Mouse (Mus musculus) hindbrain, embryonic 12.5 days (tissue): Measurements from ENCODE around the gene Lcorl. TPM values are rescaled to one million over a fixed set of nuclear protein-coding genes. Genes with fewer than 3 reads are reported as not detected.

ENCODE experiments used
- ATAC-seq: fragments of 200-750 bp; cut with Nextera tagmentation; 2 replicates; pipeline ENCODE4 v1.8.0; 2017; ENCODE audit warnings: moderate TSS enrichment; ENCODE audit not compliant: low FRiP score
- H3K27ac ChIP-seq: fragments of 300-500 bp; sonication (generic); 2 replicates; pipeline ENCODE4 v1.5.1; 2016; ENCODE audit warnings: mild to moderate bottlenecking
- H3K27me3 ChIP-seq: fragments of 300-500 bp; sonication (generic); 2 replicates; pipeline ENCODE4 v1.6.1; 2016; ENCODE audit warnings: mild to moderate bottlenecking
- H3K36me3 ChIP-seq: fragments of 300-500 bp; sonication (generic); 2 replicates; pipeline ENCODE4 v1.6.1; 2016; ENCODE audit warnings: mild to moderate bottlenecking
- H3K4me1 ChIP-seq: fragments of 300-500 bp; sonication (generic); 2 replicates; pipeline ENCODE4 v1.6.1; 2016
- H3K4me2 ChIP-seq: fragments of 300-500 bp; sonication (generic); replicated peaks from 2 replicates; pipeline ENCODE4 v1.6.1; 2016; ENCODE audit warnings: mild to moderate bottlenecking
- H3K4me3 ChIP-seq: fragments of 300-500 bp; sonication (generic); 2 replicates; pipeline ENCODE4 v1.5.1; 2016; ENCODE audit warnings: mild to moderate bottlenecking
- H3K9ac ChIP-seq: fragments of 300-500 bp; sonication (generic); 2 replicates; pipeline ENCODE4 v1.6.1; 2016; ENCODE audit warnings: mild to moderate bottlenecking, moderate library complexity
- H3K9me3 ChIP-seq: fragments of 300-500 bp; sonication (generic); replicated peaks from 2 replicates; pipeline ENCODE4 v1.6.1; 2016; ENCODE audit warnings: mild to moderate bottlenecking
- WGBS: fragments of 180-500 bp; shearing (Covaris S2); methylation state at CpG from one replicate; pipeline ENCODE4 v1.1.7; 2016; 5-methylcytosine and 5-hydroxymethylcytosine counted together
- polyA plus RNA-seq: library from polyadenylated mRNA; unstranded; fragments of >200 nt; fragmentation: Nextera tagmentation; extraction: Ambion mirVana; gene quantifications from 2 replicates; pipeline ENCODE4 v1.2.1, GENCODE M21; 2016

Gene Lcorl
- polyA plus RNA-seq, 1 experiment from 2014 or later: 48.8 TPM

- Histone ChIP-seq H3K4me2 (no peak overlapping the region), H3K36me3 (no peaks in the 10 kb centered on the region), H3K9ac (no peak overlapping the region), H3K27me3 (no peaks in the 10 kb centered on the region), H3K4me3 (no peak overlapping the region), H3K4me1 (no peaks in the 10 kb centered on the region), H3K9me3 (no peaks in the 10 kb centered on the region), H3K27ac (no peak overlapping the region)
- ATAC-seq: no peak
- WGBS: 96% methylated on average over 6 of the region's 6 CpGs
These were observed 12.7 kb downstream of the Lcorl start for GRCm38 (mm10) chr5:45844723-45845122.

DNA sequence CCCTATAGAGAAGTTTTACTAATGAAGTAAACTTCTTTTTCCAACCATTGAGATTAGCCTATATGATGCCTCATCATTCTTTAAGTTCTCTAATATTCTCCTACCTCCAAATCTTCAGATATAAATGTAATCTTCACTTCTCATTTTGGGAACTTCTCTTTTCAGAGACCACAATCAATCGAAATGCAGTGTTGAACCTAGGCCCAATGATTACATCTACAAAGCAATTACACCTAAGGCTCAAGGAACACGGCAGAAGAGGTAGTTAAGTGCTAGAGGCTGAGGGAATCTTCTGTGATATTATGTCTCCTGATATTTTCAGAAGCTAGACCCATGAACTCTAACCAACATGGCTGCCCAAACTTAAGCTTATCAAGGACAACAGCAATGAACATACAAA, 22.3 kb downstream of the Lcorl start:
- no peak overlapping the region for H3K9ac ChIP-seq
- ATAC-seq: no peak
- H3K27me3 ChIP-seq: no peaks in the 10 kb centered on the region
- H3K27ac ChIP-seq: no peak overlapping the region
- H3K4me3 ChIP-seq: no peak overlapping the region
- 0 out of 2 replicates have a peak, but pooled peaks cover 7% of the 10 kb centered on the region for H3K36me3 ChIP-seq
- WGBS: 92% methylated on average over 2 of the region's 2 CpGs
- no peaks in the 10 kb centered on the region for H3K4me1 ChIP-seq
- H3K4me2 ChIP-seq: no peak overlapping the region
- 0 out of 2 replicates have a peak, but pooled peaks cover 13% of the 10 kb centered on the region for H3K9me3 ChIP-seq

- no peak overlapping the region for H3K9ac ChIP-seq
- H3K4me3 ChIP-seq: no peak overlapping the region
- no peak overlapping the region for H3K4me2 ChIP-seq
- 92% methylated on average over 4 of the region's 4 CpGs for WGBS
- peaks cover 5% of the 10 kb centered on the region for H3K36me3 ChIP-seq
- peaks cover 21% of the 10 kb centered on the region for H3K9me3 ChIP-seq
- H3K27me3 ChIP-seq: no peaks in the 10 kb centered on the region
- ATAC-seq: no peak
- no peaks in the 10 kb centered on the region for H3K4me1 ChIP-seq
- no peak overlapping the region for H3K27ac ChIP-seq
These were observed 45.9 kb downstream of the Lcorl start for GRCm38 (mm10) chr5:45811527-45811926.

GRCm38 (mm10) chr5:45791864-45792263, 65.6 kb downstream of the Lcorl start:
- H3K4me3 ChIP-seq: no peak overlapping the region
- no peaks in the 10 kb centered on the region for H3K9me3 ChIP-seq
- H3K27me3 ChIP-seq: no peaks in the 10 kb centered on the region
- no peaks in the 10 kb centered on the region for H3K36me3 ChIP-seq
- no peaks in the 10 kb centered on the region for H3K4me1 ChIP-seq
- H3K27ac ChIP-seq: no peak overlapping the region
- H3K4me2 ChIP-seq: no peak overlapping the region
- ATAC-seq: no peak
- H3K9ac ChIP-seq: no peak overlapping the region
- 93% methylated on average over 7 of the region's 7 CpGs for WGBS

DNA sequence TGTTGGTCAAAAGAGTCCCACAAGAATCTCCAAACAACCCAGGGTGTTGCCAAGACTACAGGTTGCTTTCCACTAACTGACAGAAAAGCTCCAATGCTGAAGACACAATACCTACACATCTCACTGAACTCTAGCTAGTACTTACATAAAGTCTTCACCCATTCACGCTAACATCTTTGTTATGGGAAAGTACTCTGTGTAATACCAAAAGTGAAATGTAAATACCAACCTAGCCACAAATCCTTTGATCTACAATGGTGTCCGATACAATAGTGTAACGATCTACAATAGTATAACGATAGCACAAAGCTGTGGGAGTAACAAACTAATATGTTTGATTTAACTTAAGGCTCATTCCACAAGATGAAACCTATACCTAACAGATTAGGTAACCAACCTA, 67.2 kb downstream of the Lcorl start:
- no peaks in the 10 kb centered on the region for H3K27me3 ChIP-seq
- no peak overlapping the region for H3K4me3 ChIP-seq
- no peak for ATAC-seq
- WGBS: 97% methylated on average over 4 of the region's 4 CpGs
- no peak overlapping the region for H3K4me2 ChIP-seq
- H3K9me3 ChIP-seq: no peaks in the 10 kb centered on the region
- H3K4me1 ChIP-seq: no peaks in the 10 kb centered on the region
- no peak overlapping the region for H3K27ac ChIP-seq
- no peak overlapping the region for H3K9ac ChIP-seq
- no peaks in the 10 kb centered on the region for H3K36me3 ChIP-seq

- no peak overlapping the region for H3K4me3 ChIP-seq
- no peaks in the 10 kb centered on the region for H3K27me3 ChIP-seq
- no peak for ATAC-seq
- no peak overlapping the region for H3K9ac ChIP-seq
- H3K27ac ChIP-seq: no peak overlapping the region
- WGBS: 92% methylated on average over 4 of the region's 4 CpGs
- H3K4me1 ChIP-seq: no peaks in the 10 kb centered on the region
- H3K9me3 ChIP-seq: no peaks in the 10 kb centered on the region
- H3K4me2 ChIP-seq: no peak overlapping the region
- no peaks in the 10 kb centered on the region for H3K36me3 ChIP-seq
These were observed 99.8 kb downstream of the Lcorl start for GRCm38 (mm10) chr5:45757502-45758121.

DNA sequence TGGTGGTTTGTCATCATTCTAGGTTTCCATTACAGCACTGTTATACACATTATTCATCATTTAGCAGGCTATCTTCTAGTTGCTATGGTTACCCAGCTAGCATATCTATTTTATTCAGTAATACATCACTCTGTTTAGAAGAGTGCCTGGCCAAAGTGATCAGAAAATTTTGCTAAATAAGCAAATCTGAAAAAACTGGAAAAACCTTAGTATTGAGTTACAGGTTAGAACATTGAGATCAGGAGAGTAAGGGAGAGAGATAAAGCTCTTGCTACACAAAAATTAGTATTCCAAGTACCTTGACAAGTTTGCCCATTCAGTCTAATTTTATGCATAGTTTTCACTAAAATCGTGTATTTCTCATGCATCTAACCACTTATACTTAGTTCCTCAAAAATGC, 119.5 kb downstream of the Lcorl start:
- Histone ChIP-seq H3K4me1 (no peaks in the 10 kb centered on the region), H3K9me3 (no peaks in the 10 kb centered on the region), H3K4me3 (no peak overlapping the region), H3K9ac (no peak overlapping the region), H3K27me3 (no peaks in the 10 kb centered on the region), H3K36me3 (0 out of 2 replicates have a peak, but pooled peaks cover 4% of the 10 kb centered on the region), H3K27ac (no peak overlapping the region), H3K4me2 (no peak overlapping the region)
- ATAC-seq: no peak
- 80% methylated on average over 1 of the region's 1 CpGs for WGBS

DNA sequence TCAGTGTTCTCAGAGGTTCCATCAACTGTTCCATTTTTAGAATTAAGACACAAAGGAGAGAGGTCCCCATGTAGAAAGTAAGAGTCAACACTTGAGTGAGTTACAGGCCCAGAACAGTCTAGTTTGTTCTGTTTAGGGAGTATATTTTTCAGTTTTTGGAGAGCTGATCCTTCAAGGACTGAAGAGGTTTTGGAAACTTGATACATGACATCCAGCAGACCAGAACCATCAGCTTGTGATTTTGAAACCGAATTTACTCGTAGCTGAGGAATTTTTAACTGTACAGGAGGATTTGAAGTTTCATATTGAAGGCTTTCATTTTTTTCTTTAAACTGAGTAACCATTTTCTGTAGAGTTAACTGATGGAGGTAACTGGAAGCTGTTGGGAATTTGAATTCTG, 123.7 kb downstream of the Lcorl start:
- no peaks in the 10 kb centered on the region for H3K36me3 ChIP-seq
- WGBS: 85% methylated on average over 2 of the region's 2 CpGs
- H3K9me3 ChIP-seq: no peaks in the 10 kb centered on the region
- H3K4me1 ChIP-seq: no peaks in the 10 kb centered on the region
- no peak overlapping the region for H3K4me3 ChIP-seq
- no peaks in the 10 kb centered on the region for H3K27me3 ChIP-seq
- H3K4me2 ChIP-seq: no peak overlapping the region
- no peak for ATAC-seq
- no peak overlapping the region for H3K9ac ChIP-seq
- H3K27ac ChIP-seq: no peak overlapping the region

DNA sequence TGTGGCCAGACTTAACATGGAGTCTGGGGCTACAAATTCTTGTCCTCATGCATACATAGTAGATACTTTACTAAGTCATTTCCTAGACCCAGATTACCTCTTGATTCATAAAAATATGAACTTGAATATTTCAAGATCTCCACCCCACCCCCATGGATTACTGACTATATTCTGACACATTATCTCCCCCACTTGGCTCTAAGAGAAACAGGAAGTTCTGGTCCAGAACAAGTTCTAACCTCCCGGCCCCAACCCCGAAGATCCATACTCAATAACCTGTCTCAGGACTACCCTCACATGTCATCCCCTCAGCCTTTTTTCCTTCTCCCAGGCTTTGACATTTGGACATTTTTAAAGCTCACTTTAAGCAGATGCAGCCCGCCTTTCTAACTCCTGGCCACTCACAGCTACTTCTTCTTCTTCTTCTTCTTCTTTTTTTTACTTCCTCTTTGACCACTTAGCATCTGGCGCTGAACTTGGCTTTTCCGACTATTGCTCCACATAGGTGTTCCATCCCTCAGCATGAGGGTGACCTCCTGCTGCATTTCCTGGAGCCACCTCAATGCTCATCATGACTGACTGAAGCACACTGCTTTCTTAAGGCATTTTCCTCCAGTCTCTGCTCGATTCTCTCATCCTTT, 138.4 kb downstream of the Lcorl start:
- Histone ChIP-seq H3K9ac (no peak overlapping the region), H3K4me3 (no peak overlapping the region), H3K27me3 (no peaks in the 10 kb centered on the region), H3K9me3 (no peaks in the 10 kb centered on the region), H3K27ac (no peak overlapping the region), H3K4me2 (no peak overlapping the region), H3K4me1 (no peaks in the 10 kb centered on the region), H3K36me3 (no peaks in the 10 kb centered on the region)
- 92% methylated on average over 6 of the region's 6 CpGs for WGBS
- no peak for ATAC-seq

- H3K36me3 ChIP-seq: no peaks in the 10 kb centered on the region
- H3K4me3 ChIP-seq: no peak overlapping the region
- ATAC-seq: no peak
- no peak overlapping the region for H3K9ac ChIP-seq
- no peak overlapping the region for H3K27ac ChIP-seq
- no peaks in the 10 kb centered on the region for H3K9me3 ChIP-seq
- no peaks in the 10 kb centered on the region for H3K27me3 ChIP-seq
- no peak overlapping the region for H3K4me2 ChIP-seq
- H3K4me1 ChIP-seq: no peaks in the 10 kb centered on the region
- 89% methylated on average over 2 of the region's 2 CpGs for WGBS
These were observed 147.8 kb downstream of the Lcorl start for GRCm38 (mm10) chr5:45709653-45710052.

- Histone ChIP-seq H3K4me3 (no peak overlapping the region), H3K9ac (no peak overlapping the region), H3K4me1 (no peaks in the 10 kb centered on the region), H3K36me3 (no peaks in the 10 kb centered on the region), H3K9me3 (no peaks in the 10 kb centered on the region), H3K27ac (no peak overlapping the region), H3K4me2 (no peak overlapping the region), H3K27me3 (no peaks in the 10 kb centered on the region)
- no peak for ATAC-seq
- WGBS: 92% methylated on average over 2 of the region's 2 CpGs
These were observed 150.6 kb downstream of the Lcorl start for GRCm38 (mm10) chr5:45706811-45707210.

- no peak for ATAC-seq
- Histone ChIP-seq H3K9me3 (no peaks in the 10 kb centered on the region), H3K27me3 (no peaks in the 10 kb centered on the region), H3K9ac (no peak overlapping the region), H3K4me2 (no peak overlapping the region), H3K4me1 (no peaks in the 10 kb centered on the region), H3K36me3 (peaks cover 4% of the 10 kb centered on the region; the same call in 1 of the 2 replicates), H3K27ac (no peak overlapping the region), H3K4me3 (no peak overlapping the region)
- 94% methylated on average over 6 of the region's 6 CpGs for WGBS
These were observed 165.7 kb downstream of the Lcorl start for GRCm38 (mm10) chr5:45691678-45692077.

- no peak overlapping the region for H3K9ac ChIP-seq
- H3K36me3 ChIP-seq: no peaks in the 10 kb centered on the region; the same call in 1 of the 2 replicates
- H3K4me3 ChIP-seq: no peak overlapping the region
- WGBS: 83% methylated on average over 2 of the region's 2 CpGs
- no peaks in the 10 kb centered on the region for H3K9me3 ChIP-seq
- no peaks in the 10 kb centered on the region for H3K27me3 ChIP-seq
- H3K4me2 ChIP-seq: no peak overlapping the region
- H3K4me1 ChIP-seq: no peaks in the 10 kb centered on the region
- no peak overlapping the region for H3K27ac ChIP-seq
- ATAC-seq: no peak
These were observed 166.6 kb downstream of the Lcorl start for GRCm38 (mm10) chr5:45690802-45691201.
